Mouse (Mus musculus) megakaryocyte, embryonic 14.5 days (primary cell): Measurements from ENCODE around the gene Plvap.

Source experiments
- FLI1 ChIP-seq: IDR thresholded peaks from 2 replicates; pipeline ENCODE4 v1.6.1; 2012; ENCODE audit warnings: low read length, inconsistent platforms, mixed read lengths
- GATA1 ChIP-seq: IDR thresholded peaks from 3 replicates; pipeline ENCODE4 v1.6.1; 2012; ENCODE audit warnings: mixed read lengths, low read length, inconsistent platforms, borderline replicate concordance

GRCm38 (mm10) chr8:71457659-71458270 lies 53.8 kb downstream of the Plvap start:
- no peak for TF ChIP-seq GATA1
- no peak for TF ChIP-seq FLI1
